Mouse (Mus musculus) embryonic facial prominence, embryonic 14.5 days (tissue): ENCODE measurements at regions not wholly inside any gene's neighbourhood (a gene's known extent, or its start where the extent isn't known, plus 50 kb on each side); places are given as distances from the start of the nearest gene placed in this dataset.
"Not testable (repeated sequence)": the region's sequence is repeated elsewhere in the genome, so short reads cannot be mapped to it uniquely, and the experiment has no call there.

Experiments used
- ATAC-seq: fragments of 200-750 bp; cut with Nextera tagmentation; 2 replicates; pipeline ENCODE4 v1.8.0; 2017; ENCODE audit warnings: low read depth, moderate number of reproducible peaks, moderate TSS enrichment
- DNase-seq: peaks from one replicate; pipeline ENCODE4 v3.0.0-alpha.2; 2015; ENCODE audit warnings: low spot score
- H3K27ac ChIP-seq: fragments of 300-500 bp; sonication (generic); replicated peaks from 2 replicates; pipeline ENCODE4 v1.5.1; 2014; ENCODE audit warnings: low read depth, mild to moderate bottlenecking, low read length, moderate library complexity
- H3K27me3 ChIP-seq: fragments of 300-500 bp; sonication (generic); replicated peaks from 2 replicates; pipeline ENCODE4 v1.6.1; 2014; ENCODE audit warnings: low read length; ENCODE audit not compliant: control insufficient read depth, insufficient read depth
- H3K36me3 ChIP-seq: fragments of 300-500 bp; sonication (generic); 2 replicates; pipeline ENCODE4 v1.6.1; 2014; ENCODE audit warnings: low read length, mixed read lengths; ENCODE audit not compliant: control insufficient read depth, insufficient read depth
- H3K4me1 ChIP-seq: fragments of 300-500 bp; sonication (generic); 2 replicates; pipeline ENCODE4 v1.6.1; 2014; ENCODE audit warnings: antibody characterized with exemption, low read length; ENCODE audit not compliant: control insufficient read depth, insufficient read depth
- H3K4me2 ChIP-seq: fragments of 300-500 bp; sonication (generic); 2 replicates; pipeline ENCODE4 v1.6.1; 2014; ENCODE audit warnings: low read depth, mild to moderate bottlenecking, low read length, moderate library complexity, mixed read lengths
- H3K4me3 ChIP-seq: fragments of 300-500 bp; sonication (generic); 2 replicates; pipeline ENCODE4 v1.5.1; 2014; ENCODE audit warnings: low read depth, mild to moderate bottlenecking, low read length
- H3K9ac ChIP-seq: fragments of 300-500 bp; sonication (generic); 2 replicates; pipeline ENCODE4 v1.6.1; 2014; ENCODE audit warnings: low read depth, mild to moderate bottlenecking, low read length, moderate library complexity, mixed read lengths
- H3K9me3 ChIP-seq: fragments of 300-500 bp; sonication (generic); 2 replicates; pipeline ENCODE4 v1.6.1; 2016; ENCODE audit warnings: low read length; ENCODE audit not compliant: control insufficient read depth
- WGBS: fragments of 180-500 bp; shearing (Covaris S2); extraction: QIAGEN DNeasy Blood & Tissue Kit; methylation state at CpG from one replicate; pipeline ENCODE4 v1.1.7; 2014; 5-methylcytosine and 5-hydroxymethylcytosine counted together

DNA sequence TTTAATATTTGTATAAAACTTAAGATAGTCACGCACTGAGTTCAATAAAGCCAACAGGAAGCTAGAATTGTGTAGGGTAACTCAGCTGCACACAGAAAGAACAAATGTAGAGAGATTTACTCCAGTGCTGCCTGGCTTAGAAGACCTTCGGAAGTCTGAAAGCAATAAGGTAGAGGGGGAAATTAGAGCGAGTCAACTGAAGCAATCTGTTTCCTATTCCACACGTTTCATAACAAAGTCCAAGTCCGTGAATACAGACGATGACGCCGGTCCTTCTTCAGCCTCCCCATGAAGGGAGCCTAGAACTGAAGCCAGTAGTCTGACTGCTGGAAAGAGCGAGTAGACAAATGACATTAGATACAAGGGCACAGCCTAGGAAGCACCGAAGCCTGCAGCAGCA is 115.9 kb upstream of the Dlg1 start:
- Histone ChIP-seq H3K4me3 (no peak overlapping the region), H3K36me3 (no peaks in the 10 kb centered on the region), H3K27ac (0 out of 2 replicates have a peak overlapping the region, but pooled peaks have one; percentile 24), H3K4me2 (no peak overlapping the region), H3K4me1 (peaks cover 37% of the 10 kb centered on the region), H3K9me3 (no peaks in the 10 kb centered on the region), H3K27me3 (0 out of 2 replicates have a peak, but pooled peaks cover 4% of the 10 kb centered on the region), H3K9ac (no peak overlapping the region)
- ATAC-seq (no peak), DNase-seq (peak; percentile 29)
- WGBS: 45% methylated on average over 10 of the region's 10 CpGs

DNA sequence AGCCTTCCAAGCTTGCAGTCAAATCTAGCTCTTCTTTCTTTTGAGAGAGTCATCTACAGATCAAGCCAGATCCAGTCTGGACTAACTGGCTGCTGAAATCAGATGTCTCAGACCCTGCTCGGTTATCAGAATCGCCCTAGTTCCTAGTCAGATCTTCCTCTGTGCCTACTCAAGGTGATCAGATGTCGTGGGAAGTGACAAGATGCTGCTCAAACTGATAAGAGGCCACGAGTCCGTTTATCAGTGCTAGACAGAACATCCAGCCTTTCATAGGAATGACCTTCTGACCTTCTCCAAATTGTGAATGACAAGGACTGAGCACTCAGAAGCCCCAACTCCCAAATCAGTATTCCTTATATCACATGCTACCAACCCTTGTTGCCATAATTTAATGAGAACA is 113.3 kb upstream of the Dlg1 start:
- Histone ChIP-seq H3K27me3 (0 out of 2 replicates have a peak, but pooled peaks cover 4% of the 10 kb centered on the region), H3K4me1 (peaks cover 37% of the 10 kb centered on the region), H3K9ac (no peak overlapping the region), H3K27ac (no peak overlapping the region), H3K4me3 (no peak overlapping the region), H3K4me2 (no peak overlapping the region), H3K9me3 (no peaks in the 10 kb centered on the region), H3K36me3 (no peaks in the 10 kb centered on the region)
- no peak for ATAC-seq
- 76% methylated on average over 5 of the region's 5 CpGs for WGBS
- DNase-seq: no peak

DNA sequence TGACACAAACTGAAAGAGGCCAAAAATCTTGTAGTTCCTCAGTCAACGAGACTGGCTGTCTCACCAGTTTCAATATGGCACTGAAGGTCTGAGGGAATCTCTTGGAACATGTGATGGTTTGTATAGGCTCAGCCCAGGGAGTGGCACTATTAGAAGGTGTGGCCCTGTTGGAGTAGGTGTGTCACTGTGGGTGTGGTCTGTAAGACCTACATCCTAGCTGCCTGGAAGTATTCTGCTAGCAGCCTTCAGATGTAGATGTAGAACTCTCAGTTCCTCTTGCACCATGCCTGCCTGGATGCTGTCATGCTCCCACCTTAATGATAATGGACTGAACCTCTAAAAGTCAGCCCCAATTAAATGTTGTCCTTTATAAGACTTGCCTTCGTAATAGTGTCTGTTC is 112.7 kb upstream of the Dlg1 start:
- WGBS: 91% methylated on average over 2 of the region's 2 CpGs
- H3K4me1 ChIP-seq: peaks cover 35% of the 10 kb centered on the region
- not testable (repeated sequence) for H3K9me3 ChIP-seq

DNA sequence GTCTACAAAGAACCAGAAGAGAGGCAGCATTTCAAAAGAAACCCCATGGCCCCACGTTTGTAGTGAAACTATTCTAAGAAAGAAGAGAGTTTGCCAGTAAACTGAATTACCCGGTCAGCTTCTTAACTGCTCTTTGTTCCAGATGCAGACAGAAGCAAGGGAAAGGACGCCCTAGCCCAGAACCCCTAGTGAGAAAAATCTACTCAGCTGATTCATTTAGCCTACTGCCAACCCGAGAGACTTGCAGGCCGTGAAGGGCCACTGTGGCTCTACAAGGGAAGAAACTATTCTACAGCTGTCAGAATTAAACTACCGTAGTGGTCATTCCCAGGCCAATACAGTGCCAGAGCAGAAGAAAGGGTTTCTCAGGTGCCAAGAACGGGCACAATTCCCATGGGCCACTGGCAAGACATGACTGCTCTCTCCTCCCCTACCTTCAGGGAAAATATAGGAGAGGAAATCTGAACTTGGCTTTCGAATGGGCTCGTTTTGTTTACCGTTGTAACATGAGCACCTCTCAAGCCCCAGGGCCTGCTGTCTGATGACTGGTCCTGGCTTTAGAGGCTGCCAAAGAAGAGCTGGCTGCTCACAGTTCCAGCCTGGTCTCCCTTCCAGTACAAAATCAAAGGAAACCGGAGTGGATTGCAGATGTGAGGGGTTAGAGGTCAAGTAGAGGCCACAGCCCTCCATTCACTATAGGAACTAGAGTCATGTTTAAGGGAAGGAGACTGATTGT is 111.7 kb upstream of the Dlg1 start:
- peak overlapping the region; percentile 50; the same call in 1 of the 2 replicates for H3K27ac ChIP-seq
- no peaks in the 10 kb centered on the region for H3K27me3 ChIP-seq
- 10% methylated on average over 11 of the region's 11 CpGs for WGBS
- peak; percentile 79 for ATAC-seq
- H3K9me3 ChIP-seq: no peaks in the 10 kb centered on the region
- no peak overlapping the region for H3K4me3 ChIP-seq
- no peaks in the 10 kb centered on the region for H3K36me3 ChIP-seq
- H3K4me2 ChIP-seq: peak overlapping the region; percentile 11; the same call in 1 of the 2 replicates
- H3K9ac ChIP-seq: no peak overlapping the region
- peaks cover 25% of the 10 kb centered on the region for H3K4me1 ChIP-seq
- DNase-seq: peak; percentile 85

More for the DNA sequence above, 112.7 kb upstream of the Dlg1 start:
- not testable (repeated sequence) for H3K4me3 ChIP-seq, H3K9ac ChIP-seq, H3K4me2 ChIP-seq, H3K36me3 ChIP-seq, ATAC-seq, DNase-seq, H3K27ac ChIP-seq, H3K27me3 ChIP-seq

DNA sequence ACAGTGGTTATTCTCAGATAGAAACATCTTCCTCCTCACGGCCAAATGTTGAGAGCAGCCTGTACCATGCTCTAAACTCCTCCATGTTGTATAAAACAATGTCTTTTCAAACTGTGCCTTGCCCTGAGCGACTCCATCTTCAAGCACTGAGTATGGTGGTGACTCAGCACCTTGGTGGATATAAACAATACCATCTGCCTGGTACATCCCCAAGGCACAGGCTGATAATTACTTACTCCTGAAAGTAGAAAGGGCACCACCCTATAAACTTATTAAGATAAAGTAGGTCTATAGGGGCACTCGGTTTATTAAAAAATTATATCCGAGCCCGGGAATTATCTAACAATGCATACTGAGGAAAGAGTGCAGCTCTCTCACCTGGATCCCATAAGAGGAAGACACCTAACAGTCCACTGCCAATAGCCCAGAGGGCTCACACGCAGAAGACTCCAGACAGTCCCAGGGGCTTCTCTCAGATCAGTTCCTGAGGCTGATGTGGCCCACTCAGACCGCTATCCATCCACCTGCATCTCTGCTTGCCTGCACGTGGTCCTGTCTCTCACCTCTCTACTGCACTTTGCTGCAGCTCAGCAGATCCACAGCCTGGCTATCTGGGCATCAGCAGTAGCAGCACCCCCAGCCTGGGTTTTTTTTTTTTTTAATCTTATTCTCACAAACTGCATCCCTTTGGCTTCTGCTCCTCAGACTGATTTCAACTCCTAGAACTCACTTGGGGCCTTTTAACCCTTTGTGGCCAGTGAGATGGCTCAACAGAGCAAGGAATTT is 109.7 kb upstream of the Dlg1 start:
- 65% methylated on average over 8 of the region's 8 CpGs for WGBS
- no peak for ATAC-seq
- H3K4me1 ChIP-seq: peaks cover 15% of the 10 kb centered on the region

DNA sequence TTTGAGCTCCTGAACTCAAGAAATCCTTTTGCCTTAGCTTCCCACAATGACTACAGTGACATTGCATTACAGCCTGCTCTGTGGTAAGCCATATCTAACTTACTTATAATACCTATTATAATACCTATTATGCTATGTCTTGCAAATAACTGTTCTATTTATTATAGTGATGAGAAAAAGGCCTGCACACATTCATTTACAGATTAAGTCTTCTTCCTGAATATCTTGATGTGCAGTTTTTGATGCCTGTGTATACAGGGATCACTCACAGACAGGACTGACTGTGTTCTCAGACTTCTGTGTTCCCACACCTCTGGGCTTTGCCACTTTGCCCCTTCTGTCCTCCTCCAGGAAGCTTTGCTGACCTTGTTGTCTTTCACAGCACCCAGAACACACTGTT is 102.8 kb upstream of the Dlg1 start:
- Histone ChIP-seq H3K27me3 (no peaks in the 10 kb centered on the region), H3K4me3 (no peak overlapping the region), H3K9ac (no peak overlapping the region), H3K4me1 (no peaks in the 10 kb centered on the region), H3K36me3 (no peaks in the 10 kb centered on the region), H3K9me3 (no peaks in the 10 kb centered on the region), H3K4me2 (no peak overlapping the region), H3K27ac (no peak overlapping the region)
- no peak for DNase-seq
- no peak for ATAC-seq

More for the DNA sequence above, 109.7 kb upstream of the Dlg1 start:
- no peak overlapping the region for H3K4me2 ChIP-seq
- no peak for DNase-seq
- no peaks in the 10 kb centered on the region for H3K27me3 ChIP-seq
- no peak overlapping the region for H3K9ac ChIP-seq
- no peak overlapping the region for H3K4me3 ChIP-seq
- no peak overlapping the region for H3K27ac ChIP-seq
- no peaks in the 10 kb centered on the region for H3K36me3 ChIP-seq
- H3K9me3 ChIP-seq: no peaks in the 10 kb centered on the region

DNA sequence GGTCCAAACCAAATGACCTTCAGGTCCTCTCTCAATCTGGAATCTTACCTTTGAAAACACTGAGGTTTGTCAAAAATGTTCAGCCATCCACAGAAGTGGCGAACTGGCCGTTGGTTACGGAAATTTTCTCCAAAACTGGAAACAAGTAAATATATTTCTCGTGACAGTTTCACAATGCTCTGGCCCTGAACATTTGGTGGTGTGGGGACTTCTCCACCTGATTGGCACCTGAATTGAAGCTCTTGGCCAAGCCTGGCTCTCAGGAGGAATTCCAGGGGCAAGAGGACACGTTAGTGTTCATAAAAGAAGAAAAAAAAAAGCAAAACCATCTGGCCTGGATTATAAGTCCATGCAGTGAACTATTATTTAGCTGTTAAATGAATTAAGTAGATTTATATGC is 98.3 kb upstream of the Dlg1 start:
- no peak for DNase-seq
- no peak overlapping the region for H3K4me2 ChIP-seq
- H3K27me3 ChIP-seq: no peaks in the 10 kb centered on the region
- H3K4me1 ChIP-seq: no peaks in the 10 kb centered on the region
- H3K9ac ChIP-seq: no peak overlapping the region
- H3K4me3 ChIP-seq: no peak overlapping the region
- no peak for ATAC-seq
- H3K36me3 ChIP-seq: no peaks in the 10 kb centered on the region
- no peak overlapping the region for H3K27ac ChIP-seq
- H3K9me3 ChIP-seq: no peaks in the 10 kb centered on the region
- WGBS: 62% methylated on average over 5 of the region's 5 CpGs

DNA sequence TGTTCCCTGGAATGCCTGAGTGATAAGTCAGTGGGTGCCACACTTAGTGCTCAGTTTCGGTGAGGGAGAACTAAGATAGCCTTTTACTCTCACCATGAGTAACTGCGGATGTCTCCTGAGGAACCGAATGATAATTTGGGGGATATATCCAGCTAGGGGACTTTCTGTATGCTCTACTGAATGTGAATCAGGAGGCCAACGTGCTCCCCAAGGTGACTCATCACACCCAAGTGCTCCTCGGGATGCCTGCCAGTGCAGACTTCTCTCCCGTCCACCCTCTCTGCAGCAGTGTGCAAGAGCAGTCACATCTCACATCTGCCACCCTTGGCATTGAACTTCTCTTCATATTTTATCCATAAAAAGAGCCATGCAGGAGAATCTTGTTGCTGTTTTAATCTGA is 94.9 kb upstream of the Dlg1 start:
- H3K4me2 ChIP-seq: no peak overlapping the region
- DNase-seq: no peak
- no peak for ATAC-seq
- H3K9ac ChIP-seq: no peak overlapping the region
- WGBS: 87% methylated on average over 6 of the region's 6 CpGs
- no peak overlapping the region for H3K27ac ChIP-seq
- H3K4me1 ChIP-seq: no peaks in the 10 kb centered on the region
- no peaks in the 10 kb centered on the region for H3K27me3 ChIP-seq
- H3K4me3 ChIP-seq: no peak overlapping the region
- H3K36me3 ChIP-seq: no peaks in the 10 kb centered on the region
- no peaks in the 10 kb centered on the region for H3K9me3 ChIP-seq
